Mouse (Mus musculus): Measurements from ENCODE around the gene Cyp2d26.

Gene Cyp2d26

DNA sequence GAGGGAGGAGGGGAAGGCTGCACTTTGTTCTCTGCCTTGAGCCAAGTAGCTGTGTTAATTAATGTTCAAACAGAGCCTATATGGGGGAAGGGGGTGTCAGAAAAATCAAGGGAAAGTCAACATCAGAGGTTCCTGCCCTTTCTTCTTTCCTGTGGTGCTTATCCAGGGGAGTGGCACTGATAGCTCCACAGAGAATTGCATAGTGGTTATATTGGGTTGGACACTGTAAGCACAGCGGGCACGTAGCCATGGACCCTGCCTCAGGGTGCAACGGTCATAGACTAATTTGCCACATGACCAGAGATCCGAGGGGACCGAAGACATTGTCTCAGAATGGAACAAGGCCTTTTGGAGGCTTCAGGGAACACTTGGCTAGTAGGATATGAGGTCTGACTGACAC, at the start of gene Cyp2d26:
Gene Cyp2d26 (minus strand): TSS at position 18 of the 400 bp plus-strand sequence.
- Histone ChIP-seq H3K4me1 (replicated peaks; ENCODE audit: low read depth, low read length) (no peaks in the 10 kb centered on the region), H3K36me3 (ENCODE audit: insufficient read depth, low read length) (no peaks in the 10 kb centered on the region), H3K9me3 (ENCODE audit: low read length) (no peaks in the 10 kb centered on the region), H3K27me3 (ENCODE audit: insufficient read depth, low read length) (no peaks in the 10 kb centered on the region), H3K4me3 (replicated peaks; ENCODE audit: low read length) (no peak within 1 kb of the TSS)
- TF ChIP-seq NANOG (IDR thresholded peaks at IDR 0.05; ENCODE audit: borderline replicate concordance, low read length) (no peak), POU5F1 (IDR thresholded peaks at IDR 0.05; ENCODE audit: borderline replicate concordance, low read length) (no peak), CTCF (conservative IDR thresholded peaks at IDR 0.05; ENCODE audit: low read length) (no peak)

DNA sequence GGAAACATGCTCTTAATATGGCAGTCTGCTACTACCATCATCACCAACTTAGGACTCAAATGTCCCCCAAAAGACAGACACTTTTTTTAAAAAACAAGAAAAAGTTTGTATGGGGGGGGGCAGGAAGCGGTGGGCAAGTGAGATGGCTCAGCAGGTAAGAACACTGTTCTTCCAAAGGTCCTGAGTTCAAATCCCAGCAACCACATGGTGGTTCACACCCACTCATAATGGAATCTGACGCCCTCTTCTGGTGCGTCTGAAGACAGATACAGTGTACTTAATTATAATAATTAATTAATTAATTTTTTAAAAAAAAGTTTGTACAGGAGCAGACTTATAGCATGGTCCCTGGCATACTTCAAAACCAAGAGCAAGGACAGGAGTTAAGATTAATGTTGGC, 45.1 kb upstream of the Cyp2d26 start:
- Histone ChIP-seq H3K4me1 (replicated peaks; ENCODE audit: low read depth, low read length) (peaks cover 32% of the 10 kb centered on the region), H3K36me3 (ENCODE audit: insufficient read depth, low read length) (peaks cover 79% of the 10 kb centered on the region), H3K27me3 (ENCODE audit: insufficient read depth, low read length) (no peaks in the 10 kb centered on the region), H3K9me3 (ENCODE audit: low read length) (no peaks in the 10 kb centered on the region), H3K4me3 (replicated peaks; ENCODE audit: low read length) (no peak overlapping the region)
- TF ChIP-seq CTCF (conservative IDR thresholded peaks at IDR 0.05; ENCODE audit: low read length) (no peak), POU5F1 (IDR thresholded peaks at IDR 0.05; ENCODE audit: borderline replicate concordance, low read length) (no peak), NANOG (IDR thresholded peaks at IDR 0.05; ENCODE audit: borderline replicate concordance, low read length) (no peak)

DNA sequence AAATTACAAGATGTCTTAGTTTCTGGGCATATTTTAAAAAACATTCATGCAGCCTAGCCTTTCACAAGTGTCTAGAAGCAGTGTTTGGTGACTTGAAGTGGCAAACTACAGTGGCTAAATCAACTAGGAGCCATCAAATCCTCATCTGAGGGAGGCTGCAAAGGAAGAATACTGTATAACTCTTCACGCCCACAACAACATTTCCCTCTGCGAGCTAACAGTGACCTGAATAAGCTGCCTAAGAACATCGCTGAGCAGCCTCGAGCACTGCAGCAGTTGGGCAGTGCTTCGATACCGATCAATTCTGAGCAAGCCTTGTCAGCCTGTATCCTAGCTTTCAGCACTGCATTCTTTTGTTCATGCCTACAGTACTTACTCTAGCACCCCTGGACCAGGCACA, 35.8 kb upstream of the Cyp2d26 start:
- Histone ChIP-seq H3K36me3 (ENCODE audit: insufficient read depth, low read length) (peaks cover 60% of the 10 kb centered on the region), H3K27me3 (ENCODE audit: insufficient read depth, low read length) (no peaks in the 10 kb centered on the region), H3K4me1 (replicated peaks; ENCODE audit: low read depth, low read length) (peaks cover 27% of the 10 kb centered on the region), H3K4me3 (replicated peaks; ENCODE audit: low read length) (no peak overlapping the region), H3K9me3 (ENCODE audit: low read length) (no peaks in the 10 kb centered on the region)
- TF ChIP-seq POU5F1 (IDR thresholded peaks at IDR 0.05; ENCODE audit: borderline replicate concordance, low read length) (no peak), NANOG (IDR thresholded peaks at IDR 0.05; ENCODE audit: borderline replicate concordance, low read length) (no peak), CTCF (conservative IDR thresholded peaks at IDR 0.05; ENCODE audit: low read length) (no peak)

DNA sequence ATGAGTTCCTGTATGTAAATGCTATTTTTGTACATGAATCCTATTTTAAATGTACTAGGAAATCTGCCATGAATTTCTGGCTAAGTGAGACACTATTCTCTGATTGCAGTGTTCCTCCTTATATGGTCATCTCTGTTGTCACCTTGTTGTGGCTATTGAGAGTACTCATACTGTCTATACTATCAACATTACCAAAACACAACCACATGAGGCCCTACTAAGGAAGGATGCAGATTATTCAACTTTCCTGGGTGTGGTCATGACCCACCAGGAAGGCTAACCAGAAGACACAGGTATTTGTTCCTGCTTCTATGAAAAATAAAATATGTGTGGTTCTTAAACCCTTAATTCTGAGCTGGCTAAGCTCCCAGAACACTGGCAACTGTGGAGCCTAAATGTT, 31.8 kb upstream of the Cyp2d26 start:
- no peak overlapping the region for H3K4me3 ChIP-seq (replicated peaks; ENCODE audit: low read length)
- H3K27me3 ChIP-seq (ENCODE audit: insufficient read depth, low read length) = no peaks in the 10 kb centered on the region
- peaks cover 80% of the 10 kb centered on the region for H3K36me3 ChIP-seq (ENCODE audit: insufficient read depth, low read length)
- peaks cover 21% of the 10 kb centered on the region for H3K4me1 ChIP-seq (replicated peaks; ENCODE audit: low read depth, low read length)
- no peak for TF ChIP-seq NANOG (IDR thresholded peaks at IDR 0.05; ENCODE audit: borderline replicate concordance, low read length)
- TF ChIP-seq CTCF (conservative IDR thresholded peaks at IDR 0.05; ENCODE audit: low read length) = no peak
- no peak for TF ChIP-seq POU5F1 (IDR thresholded peaks at IDR 0.05; ENCODE audit: borderline replicate concordance, low read length)
- no peaks in the 10 kb centered on the region for H3K9me3 ChIP-seq (ENCODE audit: low read length)

DNA sequence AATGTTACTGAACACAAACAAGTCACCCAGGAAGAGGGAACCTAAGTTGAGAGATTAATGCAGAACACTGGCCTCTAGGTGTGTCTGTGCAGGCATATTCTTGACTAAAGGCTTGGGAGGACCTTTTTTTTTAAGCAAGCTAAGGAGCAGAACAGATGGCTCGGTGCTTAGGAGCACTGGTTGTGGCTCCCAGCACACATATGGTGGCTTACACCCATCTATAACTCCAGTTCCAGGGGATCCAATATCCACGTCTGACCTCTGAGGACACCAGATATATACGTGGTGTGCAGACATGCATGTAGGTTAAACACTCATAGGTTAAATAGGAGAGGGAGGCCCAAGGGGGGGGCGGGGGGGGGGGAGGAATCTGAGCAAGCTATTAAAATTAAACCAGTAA, 28.3 kb upstream of the Cyp2d26 start:
- H3K9me3 ChIP-seq (ENCODE audit: low read length) = no peaks in the 10 kb centered on the region
- no peak overlapping the region for H3K4me3 ChIP-seq (replicated peaks; ENCODE audit: low read length)
- peaks cover 9% of the 10 kb centered on the region for H3K4me1 ChIP-seq (replicated peaks; ENCODE audit: low read depth, low read length)
- no peaks in the 10 kb centered on the region for H3K27me3 ChIP-seq (ENCODE audit: insufficient read depth, low read length)
- peaks cover 78% of the 10 kb centered on the region for H3K36me3 ChIP-seq (ENCODE audit: insufficient read depth, low read length)
- TF ChIP-seq CTCF (conservative IDR thresholded peaks at IDR 0.05; ENCODE audit: low read length) (no peak), NANOG (IDR thresholded peaks at IDR 0.05; ENCODE audit: borderline replicate concordance, low read length) (no peak), POU5F1 (IDR thresholded peaks at IDR 0.05; ENCODE audit: borderline replicate concordance, low read length) (no peak)

DNA sequence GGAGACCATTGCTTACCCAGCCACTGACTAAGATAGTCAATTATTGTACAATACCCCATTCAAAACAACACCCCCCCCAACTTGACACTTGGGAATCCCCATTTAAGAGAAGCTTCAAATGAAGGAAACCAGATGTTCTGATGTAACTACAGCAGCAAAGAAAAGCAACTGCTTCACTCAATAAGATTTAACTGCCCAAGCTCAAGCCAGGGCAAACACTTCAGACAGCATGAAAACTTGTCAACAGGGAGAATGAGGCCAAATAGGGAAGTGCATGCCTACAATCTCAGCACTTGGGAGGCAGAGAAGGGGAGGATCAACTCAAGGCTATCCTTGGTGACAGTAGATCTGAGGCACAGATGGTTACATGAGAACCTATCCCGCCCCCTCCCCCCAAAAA, 27.6 kb upstream of the Cyp2d26 start:
- Histone ChIP-seq H3K4me3 (replicated peaks; ENCODE audit: low read length) (no peak overlapping the region), H3K4me1 (replicated peaks; ENCODE audit: low read depth, low read length) (peaks cover 9% of the 10 kb centered on the region), H3K9me3 (ENCODE audit: low read length) (no peaks in the 10 kb centered on the region), H3K36me3 (ENCODE audit: insufficient read depth, low read length) (peaks cover 81% of the 10 kb centered on the region), H3K27me3 (ENCODE audit: insufficient read depth, low read length) (no peaks in the 10 kb centered on the region)
- TF ChIP-seq POU5F1 (IDR thresholded peaks at IDR 0.05; ENCODE audit: borderline replicate concordance, low read length) (no peak), NANOG (IDR thresholded peaks at IDR 0.05; ENCODE audit: borderline replicate concordance, low read length) (no peak), CTCF (conservative IDR thresholded peaks at IDR 0.05; ENCODE audit: low read length) (no peak)

DNA sequence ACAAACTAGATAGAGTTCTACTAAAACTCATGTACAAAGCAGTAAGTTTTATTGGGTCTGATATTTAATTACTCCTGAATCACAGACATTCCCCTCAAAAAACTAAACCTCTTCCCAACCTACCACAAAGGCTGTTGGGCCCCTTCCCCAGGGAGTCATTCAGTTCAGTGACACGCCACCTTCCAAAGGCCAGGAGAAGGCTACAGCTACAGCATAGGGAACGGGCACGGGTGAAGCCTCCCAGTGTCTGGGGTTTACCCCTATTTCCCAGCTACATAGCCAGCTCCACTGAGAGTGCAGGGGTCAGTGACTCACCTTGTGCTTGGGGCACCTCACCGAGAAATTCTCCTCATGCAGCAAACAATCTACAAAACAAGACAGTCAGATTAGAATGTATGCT, 21.2 kb upstream of the Cyp2d26 start:
- Histone ChIP-seq H3K4me1 (replicated peaks; ENCODE audit: low read depth, low read length) (peaks cover 17% of the 10 kb centered on the region; the same call in 1 of the 2 replicates), H3K27me3 (ENCODE audit: insufficient read depth, low read length) (no peaks in the 10 kb centered on the region), H3K9me3 (ENCODE audit: low read length) (no peaks in the 10 kb centered on the region), H3K36me3 (ENCODE audit: insufficient read depth, low read length) (peaks cover 80% of the 10 kb centered on the region), H3K4me3 (replicated peaks; ENCODE audit: low read length) (no peak overlapping the region)
- TF ChIP-seq NANOG (IDR thresholded peaks at IDR 0.05; ENCODE audit: borderline replicate concordance, low read length) = no peak
- no peak for TF ChIP-seq CTCF (conservative IDR thresholded peaks at IDR 0.05; ENCODE audit: low read length)
- TF ChIP-seq POU5F1 (IDR thresholded peaks at IDR 0.05; ENCODE audit: borderline replicate concordance, low read length) = no peak

DNA sequence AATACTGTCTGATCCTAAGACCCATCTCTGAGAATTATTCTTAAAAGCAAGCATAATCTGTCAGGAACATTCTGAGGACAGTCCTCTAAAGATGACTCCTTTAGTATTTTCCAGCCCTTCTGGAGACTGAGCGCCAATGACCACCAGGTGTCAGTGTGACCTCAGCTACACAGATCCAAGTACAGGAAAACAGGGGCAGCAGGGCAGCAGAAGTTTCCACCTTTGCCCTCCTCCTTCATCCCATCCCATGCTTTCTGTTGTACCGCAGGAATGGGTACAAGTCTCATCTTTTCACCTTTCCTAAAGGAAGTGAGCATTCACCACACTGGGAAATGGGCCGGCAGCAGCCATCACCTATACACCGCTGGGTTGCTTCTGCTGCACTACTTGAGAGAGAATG, 20.7 kb upstream of the Cyp2d26 start:
- Histone ChIP-seq H3K4me1 (replicated peaks; ENCODE audit: low read depth, low read length) (peaks cover 22% of the 10 kb centered on the region), H3K27me3 (ENCODE audit: insufficient read depth, low read length) (no peaks in the 10 kb centered on the region), H3K4me3 (replicated peaks; ENCODE audit: low read length) (no peak overlapping the region), H3K9me3 (ENCODE audit: low read length) (no peaks in the 10 kb centered on the region), H3K36me3 (ENCODE audit: insufficient read depth, low read length) (peaks cover 83% of the 10 kb centered on the region)
- TF ChIP-seq CTCF (conservative IDR thresholded peaks at IDR 0.05; ENCODE audit: low read length) = peak; percentile 71
- TF ChIP-seq POU5F1 (IDR thresholded peaks at IDR 0.05; ENCODE audit: borderline replicate concordance, low read length) = no peak

DNA sequence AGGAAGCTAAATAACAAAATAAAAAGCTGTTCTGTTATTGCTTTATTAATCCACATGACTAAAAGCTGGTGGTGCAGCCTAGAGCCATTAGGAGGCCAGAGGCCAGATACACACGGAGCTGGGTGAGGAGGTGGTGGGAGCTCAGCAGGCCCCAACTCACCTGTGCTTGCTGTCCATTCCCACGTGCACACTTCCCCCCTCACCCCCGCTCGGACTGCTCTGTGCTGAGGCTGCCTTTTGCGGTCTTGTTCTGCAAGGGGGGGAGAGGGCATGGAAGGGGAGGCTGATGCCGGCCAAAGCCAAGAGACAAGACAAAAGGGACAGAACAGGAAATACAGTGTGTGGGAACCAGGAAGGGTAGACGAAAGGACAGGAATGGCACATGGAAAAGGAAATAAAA, 20.2 kb upstream of the Cyp2d26 start:
- H3K4me3 ChIP-seq (replicated peaks; ENCODE audit: low read length) = no peak overlapping the region
- no peaks in the 10 kb centered on the region for H3K9me3 ChIP-seq (ENCODE audit: low read length)
- no peaks in the 10 kb centered on the region for H3K27me3 ChIP-seq (ENCODE audit: insufficient read depth, low read length)
- peaks cover 26% of the 10 kb centered on the region for H3K4me1 ChIP-seq (replicated peaks; ENCODE audit: low read depth, low read length)
- TF ChIP-seq POU5F1 (IDR thresholded peaks at IDR 0.05; ENCODE audit: borderline replicate concordance, low read length) (no peak), NANOG (IDR thresholded peaks at IDR 0.05; ENCODE audit: borderline replicate concordance, low read length) (no peak), CTCF (conservative IDR thresholded peaks at IDR 0.05; ENCODE audit: low read length) (no peak)
- H3K36me3 ChIP-seq (ENCODE audit: insufficient read depth, low read length) = peaks cover 88% of the 10 kb centered on the region

Data from E14TG2a.4 (cell line).